Mouse (Mus musculus) myocyte (in vitro differentiated cells): ENCODE measurements around the gene Barx1.

Experiments used
- E2F4 ChIP-seq: IDR thresholded peaks from one replicate; pipeline ENCODE4 v1.6.1; 2011; ENCODE audit warnings: mild to moderate bottlenecking, control low read depth, moderate library complexity; ENCODE audit not compliant: insufficient read depth
- MAX ChIP-seq: IDR thresholded peaks from one replicate; pipeline ENCODE4 v1.6.1; 2011; ENCODE audit warnings: low read depth, mild to moderate bottlenecking, control low read depth
- MYOD1 ChIP-seq, 3 experiments: IDR thresholded peaks; one replicate each; pipeline ENCODE4 v1.6.1; 2011; ENCODE audit warnings: control low read depth in 2 of 3, low read depth in 2 of 3, mild to moderate bottlenecking in 2 of 3, moderate library complexity in 1 of 3; ENCODE audit not compliant: insufficient read length in 2 of 3, control insufficient read depth in 1 of 3
- MYOG ChIP-seq, 3 experiments: IDR thresholded peaks; one replicate each; pipeline ENCODE4 v1.6.1; 2011; ENCODE audit warnings: control low read depth in 2 of 3, low read depth in 2 of 3, mild to moderate bottlenecking in 2 of 3; ENCODE audit not compliant: insufficient read length in 2 of 3, control insufficient read depth in 1 of 3, insufficient read depth in 1 of 3
- POLR2A ChIP-seq: IDR thresholded peaks from one replicate; pipeline ENCODE4 v1.6.1; 2011; ENCODE audit warnings: low read depth, mild to moderate bottlenecking, control low read depth, moderate library complexity; ENCODE audit not compliant: insufficient read length
- POLR2AphosphoS2 ChIP-seq: IDR thresholded peaks from one replicate; pipeline ENCODE4 v1.6.1; 2011; ENCODE audit warnings: low read depth, control low read depth; ENCODE audit not compliant: insufficient read length
- SRF ChIP-seq: IDR thresholded peaks from one replicate; pipeline ENCODE4 v1.6.1; 2011; ENCODE audit warnings: low read depth; ENCODE audit not compliant: control insufficient read depth, insufficient read length
- TCF12 ChIP-seq: IDR thresholded peaks from one replicate; pipeline ENCODE4 v1.6.1; 2011; ENCODE audit warnings: mild to moderate bottlenecking, control low read depth; ENCODE audit not compliant: poor library complexity, insufficient read depth, severe bottlenecking
- TCF3 ChIP-seq: IDR thresholded peaks from one replicate; pipeline ENCODE4 v1.6.1; 2011; ENCODE audit warnings: low read depth, control low read depth; ENCODE audit not compliant: insufficient read length
- USF1 ChIP-seq: IDR thresholded peaks from one replicate; pipeline ENCODE4 v1.6.1; 2011; ENCODE audit warnings: low read depth, mild to moderate bottlenecking, control low read depth, moderate library complexity

GRCm38 (mm10) chr13:48646696-48647095 lies 16.1 kb upstream of the Barx1 start:
- no peak for TF ChIP-seq POLR2A
- TF ChIP-seq MYOD1 (IDR thresholded peaks at IDR 0.05; ENCODE audit: control insufficient read depth in 1 of 3, insufficient read length in 2 of 3, low read depth in 2 of 3): no peak
- no peak for TF ChIP-seq SRF
- TF ChIP-seq MAX: no peak
- no peak for TF ChIP-seq USF1
- no peak for TF ChIP-seq MYOG (IDR thresholded peaks at IDR 0.05; ENCODE audit: control insufficient read depth in 1 of 3, insufficient read depth in 1 of 3, insufficient read length in 2 of 3, low read depth in 2 of 3)
- no peak for TF ChIP-seq E2F4
- no peak for TF ChIP-seq TCF12
- TF ChIP-seq TCF3: no peak
- TF ChIP-seq POLR2AphosphoS2: no peak
